Mouse (Mus musculus): ENCODE results near the gene Bcl2l13.
"Not testable (repeated sequence)": the region's sequence is repeated elsewhere in the genome, so short reads cannot be mapped to it uniquely, and the experiment has no call there.

GRCm38 (mm10) chr6:120916972-120917881 lies 81.2 kb downstream of the Bcl2l13 start:
- TF ChIP-seq CTCF, EP300 (IDR thresholded peaks at IDR 0.05): not testable (repeated sequence)
